Mouse (Mus musculus) ES-E14 (cell line): ENCODE measurements around the gene Arl4d.

Experiments used
- HCFC1 ChIP-seq: IDR thresholded peaks from 2 replicates; pipeline ENCODE4 v1.6.1; 2012; ENCODE audit warnings: low read length, inconsistent platforms, borderline replicate concordance; ENCODE audit not compliant: insufficient read depth
- MAFK ChIP-seq: IDR thresholded peaks from 2 replicates; pipeline ENCODE4 v1.6.1; 2014; ENCODE audit warnings: mild to moderate bottlenecking, low read depth, low read length, inconsistent platforms; ENCODE audit not compliant: insufficient read depth
- ZC3H11A ChIP-seq: IDR thresholded peaks from 2 replicates; pipeline ENCODE4 v1.6.1; 2012; ENCODE audit warnings: low read depth, mild to moderate bottlenecking, inconsistent platforms, low read length, borderline replicate concordance
- ZNF384 ChIP-seq: IDR thresholded peaks from 2 replicates; pipeline ENCODE4 v1.6.1; 2012; ENCODE audit warnings: low read depth, low read length, inconsistent platforms

DNA sequence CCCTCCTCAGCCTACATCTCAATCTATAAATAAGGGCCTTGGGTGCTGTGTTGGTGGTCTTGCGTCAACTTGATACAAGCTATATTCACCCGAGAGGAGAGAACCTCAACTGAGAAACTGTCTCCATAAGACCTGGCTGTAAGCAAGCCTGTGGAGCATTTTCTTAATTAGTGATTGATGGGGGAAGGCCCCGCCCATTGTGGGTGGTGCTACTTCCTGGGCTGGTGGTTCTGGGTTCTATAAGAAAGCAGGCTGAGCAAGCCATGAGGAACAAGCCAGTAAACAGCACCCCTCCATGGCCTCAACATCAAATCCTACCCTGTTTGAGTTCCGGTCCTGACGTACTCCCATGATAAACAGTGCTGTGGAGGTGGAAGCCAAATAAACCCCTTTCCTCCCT is 8.8 kb downstream of the Arl4d start:
- TF ChIP-seq HCFC1 (no peak), MAFK (no peak), ZC3H11A (no peak), ZNF384 (no peak)
